In genomic region chr8:87957871-87958450, GRCm38 (mm10) we compare ENCODE assay signal across 8 mouse cellular contexts. TPM values are rescaled to one million over a fixed set of nuclear protein-coding genes. Genes with fewer than 3 reads are reported as not detected.
DNase-seq lines count a peak whose midpoint lies in the region; ATAC-seq lines count a peak whose summit lies in the region.

No protein-coding gene starts in this region.

- peaks cover 81% of the 10 kb centered on the region for H3K27me3 ChIP-seq in liver, embryonic 13.5 days
- 0 out of 2 replicates have a peak, but pooled peaks cover 5% of the 10 kb centered on the region for H3K27me3 ChIP-seq in neural tube, embryonic 13.5 days

- H3K36me3 ChIP-seq in liver, embryonic 13.5 days: no peaks in the 10 kb centered on the region
- no peaks in the 10 kb centered on the region for H3K36me3 ChIP-seq in neural tube, embryonic 13.5 days

- DNase-seq in ZHBTc4 (ENCODE audit: low read depth, low spot score): peak; percentile 62
- peak; percentile 69 for DNase-seq in cerebellum, adult 9-11 months
- DNase-seq in gastrocnemius, postnatal 14 days: peak; percentile 69
- DNase-seq in induced T-regulatory cell, adult 2 months (ENCODE audit: low read depth): peak; percentile 1
- DNase-seq in liver, embryonic 13.5 days: no peak
- DNase-seq in frontal cortex, postnatal 10 days (ENCODE audit: low spot score in 2 of 2): no peak
- no peak for DNase-seq in natural killer cell, adult 2 months (ENCODE audit: low spot score in 2 of 2)

- H3K27ac ChIP-seq in liver, embryonic 13.5 days: peak overlapping the region; percentile 43; the same call in 1 of the 2 replicates
- H3K27ac ChIP-seq in neural tube, embryonic 13.5 days (replicated peaks): peak overlapping the region; percentile 99

- 2% methylated on average over 20 of the region's 20 CpGs for WGBS in liver, embryonic 13.5 days (ENCODE audit: insufficient replicate concordance)
- under 1% methylated on average over 20 of the region's 20 CpGs for WGBS in neural tube, embryonic 13.5 days

- ATAC-seq in liver, embryonic 13.5 days (ENCODE audit: low read depth): no peak
- ATAC-seq in neural tube, embryonic 13.5 days (ENCODE audit: low read depth): no peak

- intact Hi-C loops in gastrocnemius, postnatal 14 days (cut with DNase I; ENCODE audit: low total_unique reads): loop anchor here (10.0 kb wide), 1 partner anchor 63 kb away; no protein-coding TSS in a partner anchor

- H3K9ac ChIP-seq in liver, embryonic 13.5 days: peak overlapping the region; percentile 41
- peak overlapping the region; percentile 98 for H3K9ac ChIP-seq in neural tube, embryonic 13.5 days

- no peaks in the 10 kb centered on the region for H3K9me3 ChIP-seq in liver, embryonic 13.5 days (replicated peaks)
- H3K9me3 ChIP-seq in neural tube, embryonic 13.5 days: no peaks in the 10 kb centered on the region

- H3K4me1 ChIP-seq in liver, embryonic 13.5 days (replicated peaks): peaks cover 13% of the 10 kb centered on the region
- peaks cover 79% of the 10 kb centered on the region for H3K4me1 ChIP-seq in neural tube, embryonic 13.5 days (replicated peaks)

- H3K4me2 ChIP-seq in liver, embryonic 13.5 days: peak overlapping the region; percentile 71
- H3K4me2 ChIP-seq in neural tube, embryonic 13.5 days: peak overlapping the region; percentile 95

- H3K4me3 ChIP-seq in liver, embryonic 13.5 days (replicated peaks): peak overlapping the region; percentile 58
- H3K4me3 ChIP-seq in neural tube, embryonic 13.5 days: peak overlapping the region; percentile 93

RNA-seq across cellular contexts. Expression of gene Zfp423, which starts 1.4 kb away (rescaled TPM):
- 10 to 100 TPM; 15.7 to 15.9 TPM for total RNA-seq in gastrocnemius, postnatal 14 days (2021)
- polyA plus RNA-seq in liver, embryonic 13.5 days (2015; fragmentation: Nextera tagmentation; extraction: Ambion mirVana): 0.49 and 0.69 TPM in 2 replicates
- 35.5 and 57.9 TPM in 2 replicates for polyA plus RNA-seq in neural tube, embryonic 13.5 days (2015; fragmentation: Nextera tagmentation; extraction: Ambion mirVana)

Comparison
In these comparisons a context has a peak if more than half of its experiments do, and no peak if none do; other contexts are left out.
1. DNase-seq: peak in ZHBTc4 (single experiment), cerebellum, adult 9-11 months (single experiment), gastrocnemius, postnatal 14 days (single experiment) and induced T-regulatory cell, adult 2 months (single experiment); none in liver, embryonic 13.5 days (single experiment), frontal cortex, postnatal 10 days (0 of 2) and natural killer cell, adult 2 months (0 of 2).
2. RNA of gene Zfp423, which starts 1.4 kb away (polyA plus RNA-seq): 35.5 to 57.9 TPM in neural tube, embryonic 13.5 days; 0.49 to 0.69 TPM in liver, embryonic 13.5 days; every median in the first group is over 10 times any median in the second.